Mouse (Mus musculus): ENCODE data around the gene Sprtn.

Sprtn gene

GRCm38 (mm10) chr8:124903198-124903597 is 5.5 kb downstream of the Sprtn start:
- no peak for DNase-seq (ENCODE audit: low spot score in 2 of 2)

GRCm38 (mm10) chr8:124905482-124905881 is 7.8 kb downstream of the Sprtn start:
- no peak for DNase-seq (ENCODE audit: low spot score in 2 of 2)

- no peak for DNase-seq (ENCODE audit: low spot score in 2 of 2)
Observed at GRCm38 (mm10) chr8:124909936-124910335, 12.2 kb downstream of the Sprtn start.

- DNase-seq (ENCODE audit: low spot score in 2 of 2) = no peak
Observed at GRCm38 (mm10) chr8:124910349-124910748, 12.7 kb downstream of the Sprtn start.

GRCm38 (mm10) chr8:124911938-124912872 is 14.5 kb downstream of the Sprtn start:
- DNase-seq (ENCODE audit: low spot score in 2 of 2) = no peak

GRCm38 (mm10) chr8:124914061-124914460 is 16.4 kb downstream of the Sprtn start:
- DNase-seq (ENCODE audit: low spot score in 2 of 2) = no peak

GRCm38 (mm10) chr8:124917741-124918484 is 20.2 kb downstream of the Sprtn start:
- no peak for DNase-seq (ENCODE audit: low spot score in 2 of 2)

GRCm38 (mm10) chr8:124921369-124922279 is 23.9 kb downstream of the Sprtn start:
- DNase-seq (ENCODE audit: low spot score in 2 of 2) = no peak

GRCm38 (mm10) chr8:124922490-124923089 is 24.9 kb downstream of the Sprtn start:
- DNase-seq (ENCODE audit: low spot score in 2 of 2) = no peak

- DNase-seq (ENCODE audit: low spot score in 2 of 2) = no peak
Observed at GRCm38 (mm10) chr8:124923971-124924652, 26.4 kb downstream of the Sprtn start.

GRCm38 (mm10) chr8:124925544-124926266 is 28.0 kb downstream of the Sprtn start:
- DNase-seq (ENCODE audit: low spot score in 2 of 2) = no peak

GRCm38 (mm10) chr8:124926351-124926771 is 28.7 kb downstream of the Sprtn start:
- no peak for DNase-seq (ENCODE audit: low spot score in 2 of 2)

GRCm38 (mm10) chr8:124929006-124929405 is 31.3 kb downstream of the Sprtn start:
- DNase-seq (ENCODE audit: low spot score in 2 of 2) = no peak

- DNase-seq (ENCODE audit: low spot score in 2 of 2) = no peak
Observed at GRCm38 (mm10) chr8:124930086-124930485, 32.4 kb downstream of the Sprtn start.

GRCm38 (mm10) chr8:124930649-124931048 is 33.0 kb downstream of the Sprtn start:
- DNase-seq (ENCODE audit: low spot score in 2 of 2) = no peak

GRCm38 (mm10) chr8:124932435-124932834 is 34.7 kb downstream of the Sprtn start:
- DNase-seq (ENCODE audit: low spot score in 2 of 2) = no peak

- DNase-seq (ENCODE audit: low spot score in 2 of 2) = no peak
Observed at GRCm38 (mm10) chr8:124935116-124935515, 37.4 kb downstream of the Sprtn start.

- no peak for DNase-seq (ENCODE audit: low spot score in 2 of 2)
Observed at GRCm38 (mm10) chr8:124936699-124937098, 39.0 kb downstream of the Sprtn start.

GRCm38 (mm10) chr8:124937293-124937692 is 39.6 kb downstream of the Sprtn start:
- no peak for DNase-seq (ENCODE audit: low spot score in 2 of 2)

GRCm38 (mm10) chr8:124943801-124944200 is 46.1 kb downstream of the Sprtn start:
- DNase-seq (ENCODE audit: low spot score in 2 of 2) = no peak
